In the genomic region with DNA sequence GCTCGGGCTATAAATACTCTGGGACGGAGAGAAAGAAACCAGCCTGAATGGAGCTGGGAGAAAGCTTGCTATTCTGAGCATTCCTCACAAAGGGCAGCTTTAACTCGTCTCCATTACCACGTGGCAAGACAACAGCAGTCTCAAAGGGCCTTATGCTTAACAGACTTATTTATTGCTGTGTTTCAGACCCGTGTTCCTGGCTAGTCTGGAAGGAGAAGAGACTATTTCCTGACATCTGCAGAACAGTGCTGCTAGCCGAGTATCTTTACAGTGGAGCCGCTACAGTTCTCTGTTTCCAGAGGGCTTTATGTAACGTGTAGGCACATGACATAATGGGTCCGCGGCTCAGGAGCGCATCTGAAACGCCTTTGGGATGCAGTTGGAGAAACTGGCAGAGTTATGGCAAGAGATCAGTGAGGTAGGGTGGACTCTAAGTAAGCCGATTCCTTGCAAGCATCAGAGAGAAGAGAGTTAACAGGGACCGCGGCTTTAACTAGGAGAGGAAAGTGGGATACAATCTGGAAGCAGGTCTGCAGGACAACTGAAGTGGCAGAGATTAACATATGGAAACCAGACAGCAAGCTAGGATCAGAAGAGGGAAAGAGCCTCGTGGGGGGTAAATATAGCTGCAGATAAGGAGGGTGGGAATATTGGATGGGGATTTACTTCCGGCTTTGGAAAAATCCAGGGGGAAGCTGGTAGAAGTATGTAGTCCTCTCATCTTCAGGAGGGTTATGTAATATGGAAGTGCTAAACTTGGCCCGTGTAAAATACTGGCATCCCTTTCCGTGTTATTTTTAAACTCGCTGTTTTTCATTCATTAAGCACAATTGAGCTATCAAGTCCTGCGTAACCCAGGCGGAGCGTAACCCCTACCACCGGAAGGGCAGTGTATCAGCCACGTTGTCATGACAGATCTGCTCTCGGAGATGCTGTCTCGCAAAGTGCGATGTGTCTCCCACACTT, we compare ENCODE assay signal across 8 mouse cellular contexts.
DNase-seq lines count a peak whose midpoint lies in the region; ATAC-seq and TF ChIP-seq lines count a peak whose summit lies in the region.

No protein-coding gene starts in this region.

- peak overlapping the region; percentile 28; the same call in 1 of the 2 replicates for H3K9ac ChIP-seq in kidney, embryonic 16.5 days (replicated peaks; ENCODE audit: low read length)
- no peak overlapping the region for H3K9ac ChIP-seq in limb, embryonic 14.5 days (ENCODE audit: low read depth, low read length, severe bottlenecking)

- H3K27me3 ChIP-seq in kidney, embryonic 16.5 days (ENCODE audit: insufficient read depth, low read length): no peaks in the 10 kb centered on the region
- no peaks in the 10 kb centered on the region for H3K27me3 ChIP-seq in limb, embryonic 14.5 days (ENCODE audit: control insufficient read depth, insufficient read depth, low read length)

- H3K9me3 ChIP-seq in kidney, embryonic 16.5 days (ENCODE audit: low read length): no peaks in the 10 kb centered on the region
- H3K9me3 ChIP-seq in limb, embryonic 14.5 days (ENCODE audit: control insufficient read depth, low read length): no peaks in the 10 kb centered on the region

- peak; percentile 6 for DNase-seq in urinary bladder, postnatal 14 days (ENCODE audit: low spot score)
- DNase-seq in urinary bladder, postnatal 4 days (ENCODE audit: low spot score in 2 of 2): no peak
- peak; percentile 21 for DNase-seq in heart, adult 8-10 months (ENCODE audit: low spot score)
- peak; percentile 51 for DNase-seq in limb, embryonic 14.5 days (ENCODE audit: low spot score)
- peak; percentile 19 for DNase-seq in skeletal muscle tissue, adult 2 months (ENCODE audit: low read depth, low spot score)
- DNase-seq in T-cell, adult 2 months (ENCODE audit: low spot score): no peak
- no peak for DNase-seq in thymus, postnatal 25 days

- no peak for TF ChIP-seq POLR2A in limb, embryonic 14.5 days (IDR thresholded peaks at IDR 0.05; ENCODE audit: borderline replicate concordance, extremely low read depth, insufficient read depth, insufficient read length)

- peak; percentile 69 for ATAC-seq in kidney, embryonic 16.5 days (ENCODE audit: low FRiP score, low TSS enrichment)
- peak; percentile 65 for ATAC-seq in limb, embryonic 14.5 days (ENCODE audit: low FRiP score, low read depth)

- WGBS in kidney, embryonic 16.5 days: 42% methylated on average over 28 of the region's 28 CpGs
- WGBS in limb, embryonic 14.5 days: 36% methylated on average over 28 of the region's 28 CpGs

- H3K36me3 ChIP-seq in kidney, embryonic 16.5 days (ENCODE audit: insufficient read depth, low read length): no peaks in the 10 kb centered on the region
- no peaks in the 10 kb centered on the region for H3K36me3 ChIP-seq in limb, embryonic 14.5 days (ENCODE audit: control insufficient read depth, insufficient read depth, low read length)

- H3K27ac ChIP-seq in kidney, embryonic 16.5 days (ENCODE audit: low read length): peak overlapping the region; percentile 76
- peak overlapping the region; percentile 53; the same call in 1 of the 2 replicates for H3K27ac ChIP-seq in limb, embryonic 14.5 days (replicated peaks; ENCODE audit: low read depth, low read length)

- H3K4me2 ChIP-seq in kidney, embryonic 16.5 days (replicated peaks; ENCODE audit: low read depth, low read length): peak overlapping the region; percentile 31
- H3K4me2 ChIP-seq in limb, embryonic 14.5 days (replicated peaks; ENCODE audit: low read depth, low read length, severe bottlenecking): peak overlapping the region; percentile 36

- peak overlapping the region; percentile 20 for H3K4me3 ChIP-seq in kidney, embryonic 16.5 days (ENCODE audit: low read length)
- H3K4me3 ChIP-seq in limb, embryonic 14.5 days (replicated peaks; ENCODE audit: low read length): no peak overlapping the region; the same call in 1 of the 2 replicates

- peaks cover 16% of the 10 kb centered on the region; the same call in 1 of the 2 replicates for H3K4me1 ChIP-seq in kidney, embryonic 16.5 days (ENCODE audit: insufficient read depth, low read length)
- peaks cover 13% of the 10 kb centered on the region for H3K4me1 ChIP-seq in limb, embryonic 14.5 days (ENCODE audit: control insufficient read depth, insufficient read depth, low read length)

Comparison
In these comparisons a context has a peak if more than half of its experiments do, and no peak if none do; other contexts are left out.
1. DNase-seq: peak in urinary bladder, postnatal 14 days (single experiment), heart, adult 8-10 months (single experiment), limb, embryonic 14.5 days (single experiment) and skeletal muscle tissue, adult 2 months (single experiment); none in urinary bladder, postnatal 4 days (0 of 2), T-cell, adult 2 months (single experiment) and thymus, postnatal 25 days (single experiment).